In the genomic region with DNA sequence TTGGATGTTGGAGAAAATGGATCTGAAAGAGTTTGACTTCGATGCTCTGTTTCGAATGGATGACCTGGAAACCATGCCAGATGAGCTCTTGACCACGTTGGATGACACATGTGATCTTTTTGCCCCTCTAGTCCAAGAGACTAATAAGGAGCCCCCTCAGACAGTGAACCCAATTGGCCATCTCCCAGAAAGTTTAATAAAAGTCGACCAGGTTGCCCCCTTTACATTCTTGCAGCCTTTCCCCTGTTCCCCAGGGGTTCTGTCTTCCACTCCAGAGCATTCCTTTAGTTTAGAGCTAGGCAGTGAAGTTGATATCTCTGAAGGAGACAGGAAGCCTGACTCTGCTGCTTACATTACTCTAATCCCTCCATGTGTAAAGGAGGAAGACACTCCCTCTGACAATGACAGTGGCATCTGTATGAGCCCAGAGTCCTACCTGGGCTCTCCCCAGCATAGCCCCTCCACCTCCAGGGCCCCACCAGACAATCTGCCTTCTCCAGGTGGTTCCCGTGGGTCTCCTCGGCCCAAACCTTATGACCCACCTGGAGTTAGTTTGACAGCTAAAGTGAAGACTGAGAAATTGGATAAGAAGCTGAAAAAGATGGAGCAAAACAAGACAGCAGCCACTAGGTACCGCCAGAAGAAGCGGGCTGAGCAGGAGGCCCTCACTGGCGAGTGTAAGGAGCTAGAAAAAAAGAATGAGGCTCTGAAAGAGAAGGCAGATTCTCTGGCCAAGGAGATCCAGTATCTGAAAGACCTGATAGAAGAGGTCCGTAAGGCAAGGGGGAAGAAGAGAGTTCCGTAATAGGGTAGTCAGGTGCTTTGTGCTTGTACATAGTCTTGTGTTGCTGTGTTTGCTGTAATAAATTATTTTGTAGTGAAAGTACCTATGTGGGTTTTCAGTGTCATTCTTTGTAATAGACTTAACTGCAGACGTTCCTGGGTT, we compare ENCODE assay signal across 8 mouse cellular contexts. TPM values are rescaled to one million over a fixed set of nuclear protein-coding genes. Genes with fewer than 3 reads are reported as not detected.
A peak's percentile ranks its signal among the peaks of the same experiment; 100 is the strongest.
DNase-seq lines count a peak whose midpoint lies in the region; ATAC-seq lines count a peak whose summit lies in the region.

No protein-coding gene starts in this region.

- intact Hi-C loops in left cerebral cortex, postnatal 14 days (cut with DNase I): no loop called here

- H3K4me2 ChIP-seq in neural tube, embryonic 11.5 days (ENCODE audit: low read depth): peak overlapping the region; percentile 90
- peak overlapping the region; percentile 83 for H3K4me2 ChIP-seq in limb, embryonic 12.5 days
- peak overlapping the region; percentile 84 for H3K4me2 ChIP-seq in stomach, embryonic 15.5 days

- peaks cover 15% of the 10 kb centered on the region for H3K4me1 ChIP-seq in neural tube, embryonic 11.5 days (ENCODE audit: control insufficient read depth, insufficient read depth, low read length)
- peaks cover 51% of the 10 kb centered on the region for H3K4me1 ChIP-seq in limb, embryonic 12.5 days (replicated peaks)
- H3K4me1 ChIP-seq in stomach, embryonic 15.5 days: peaks cover 32% of the 10 kb centered on the region

- DNase-seq in CD4-positive, CD25-positive, alpha-beta regulatory T cell, adult 2 months (ENCODE audit: low read depth, low spot score): peak; percentile 33
- no peak for DNase-seq in neural tube, embryonic 11.5 days (ENCODE audit: low spot score)
- no peak for DNase-seq in neural tube, embryonic 10.5 days (ENCODE audit: extremely low spot score, low spot score)
- DNase-seq in left cerebral cortex, postnatal 14 days (ENCODE audit: low spot score in 2 of 2): no peak
- no peak for DNase-seq in layer of hippocampus, postnatal 36 days

- no peaks in the 10 kb centered on the region for H3K27me3 ChIP-seq in neural tube, embryonic 11.5 days (ENCODE audit: control insufficient read depth, insufficient read depth, low read length)
- no peaks in the 10 kb centered on the region for H3K27me3 ChIP-seq in limb, embryonic 12.5 days
- H3K27me3 ChIP-seq in stomach, embryonic 15.5 days (replicated peaks): no peaks in the 10 kb centered on the region

- 71% methylated on average over 12 of the region's 12 CpGs for WGBS in neural tube, embryonic 11.5 days
- 72% methylated on average over 12 of the region's 12 CpGs for WGBS in limb, embryonic 12.5 days
- 48% methylated on average over 12 of the region's 12 CpGs for WGBS in stomach, embryonic 15.5 days

- peak overlapping the region; percentile 100 for H3K4me3 ChIP-seq in neural tube, embryonic 11.5 days (ENCODE audit: low read depth, low read length)
- H3K4me3 ChIP-seq in limb, embryonic 12.5 days (replicated peaks): peak overlapping the region; percentile 100
- H3K4me3 ChIP-seq in stomach, embryonic 15.5 days (replicated peaks): peak overlapping the region; percentile 97

- H3K9ac ChIP-seq in neural tube, embryonic 11.5 days (ENCODE audit: low read length): peak overlapping the region; percentile 100
- H3K9ac ChIP-seq in limb, embryonic 12.5 days (replicated peaks): peak overlapping the region; percentile 100
- peak overlapping the region; percentile 100 for H3K9ac ChIP-seq in stomach, embryonic 15.5 days

- H3K9me3 ChIP-seq in neural tube, embryonic 11.5 days (ENCODE audit: control insufficient read depth, low read length): no peaks in the 10 kb centered on the region
- no peaks in the 10 kb centered on the region for H3K9me3 ChIP-seq in limb, embryonic 12.5 days
- H3K9me3 ChIP-seq in stomach, embryonic 15.5 days: no peaks in the 10 kb centered on the region

- ATAC-seq in CD4-positive, CD25-positive, alpha-beta regulatory T cell, adult 4 months: no peak
- no peak for ATAC-seq in neural tube, embryonic 11.5 days (ENCODE audit: insufficient read depth, low FRiP score, low TSS enrichment)
- ATAC-seq in limb, embryonic 12.5 days (ENCODE audit: insufficient number of reproducible peaks, insufficient read depth, low FRiP score, low TSS enrichment, low read depth): no peak
- no peak for ATAC-seq in stomach, embryonic 15.5 days (ENCODE audit: insufficient read depth, low FRiP score, low read depth)

- H3K36me3 ChIP-seq in neural tube, embryonic 11.5 days (ENCODE audit: control insufficient read depth, insufficient read depth, low read length): peaks cover 11% of the 10 kb centered on the region
- H3K36me3 ChIP-seq in limb, embryonic 12.5 days: peaks cover 51% of the 10 kb centered on the region
- peaks cover 23% of the 10 kb centered on the region for H3K36me3 ChIP-seq in stomach, embryonic 15.5 days

- H3K27ac ChIP-seq in neural tube, embryonic 11.5 days (ENCODE audit: low read depth, low read length): peak overlapping the region; percentile 98; the same call in 1 of the 2 replicates
- peak overlapping the region; percentile 98 for H3K27ac ChIP-seq in limb, embryonic 12.5 days
- H3K27ac ChIP-seq in stomach, embryonic 15.5 days: peak overlapping the region; percentile 97

RNA-seq across cellular contexts. Expression of a gene that starts 1.9 kb away (rescaled TPM):
- polyA plus RNA-seq in CD4-positive, CD25-positive, alpha-beta regulatory T cell, adult 4 months (2017; shearing (Covaris generic)): 10 to 100 TPM; 80.4 to 96.5 TPM
- 127 and 134 TPM in 2 replicates for polyA plus RNA-seq in neural tube, embryonic 11.5 days (2014; fragmentation: Nextera tagmentation; extraction: Ambion mirVana)
- polyA plus RNA-seq in limb, embryonic 12.5 days (2016; fragmentation: Nextera tagmentation; extraction: Ambion mirVana): 112 TPM in 2 replicates
- 132 and 133 TPM in 2 replicates for polyA plus RNA-seq in stomach, embryonic 15.5 days (2015; fragmentation: Nextera tagmentation; extraction: Ambion mirVana)
- total RNA-seq in left cerebral cortex, postnatal 14 days (2021): 10 to 100 TPM; 93.4 TPM
- 10 to 100 TPM; 94.7 to 95.9 TPM for total RNA-seq in layer of hippocampus, postnatal 36 days (2021)

RNA-seq across cellular contexts. Expression of a gene that starts 7.2 kb away (rescaled TPM):
- 10 to 100 TPM; 18.3 to 21.5 TPM for polyA plus RNA-seq in CD4-positive, CD25-positive, alpha-beta regulatory T cell, adult 4 months (2017; shearing (Covaris generic))
- 70.3 and 76.9 TPM in 2 replicates for polyA plus RNA-seq in neural tube, embryonic 11.5 days (2014; fragmentation: Nextera tagmentation; extraction: Ambion mirVana)
- polyA plus RNA-seq in limb, embryonic 12.5 days (2016; fragmentation: Nextera tagmentation; extraction: Ambion mirVana): 65.0 and 70.1 TPM in 2 replicates
- polyA plus RNA-seq in stomach, embryonic 15.5 days (2015; fragmentation: Nextera tagmentation; extraction: Ambion mirVana): 50.2 and 55.3 TPM in 2 replicates
- total RNA-seq in left cerebral cortex, postnatal 14 days (2021): 10 to 100 TPM; 41.9 to 42.6 TPM
- 10 to 100 TPM; 35.8 to 37.5 TPM for total RNA-seq in layer of hippocampus, postnatal 36 days (2021)

RNA-seq across cellular contexts. Expression of a gene that starts 21.3 kb away (rescaled TPM):
- polyA plus RNA-seq in CD4-positive, CD25-positive, alpha-beta regulatory T cell, adult 4 months (2017; shearing (Covaris generic)): 10 to 100 TPM in 1 of 2 experiments, not detected in 1; 14.2 TPM
- not detected in 2 replicates for polyA plus RNA-seq in neural tube, embryonic 11.5 days (2014; fragmentation: Nextera tagmentation; extraction: Ambion mirVana)
- polyA plus RNA-seq in limb, embryonic 12.5 days (2016; fragmentation: Nextera tagmentation; extraction: Ambion mirVana): 7.0 TPM in 1 of 2 replicates, not detected in the other
- polyA plus RNA-seq in stomach, embryonic 15.5 days (2015; fragmentation: Nextera tagmentation; extraction: Ambion mirVana): not detected in 2 replicates
- total RNA-seq in left cerebral cortex, postnatal 14 days (2021): 10 to 100 TPM; 18.7 to 25.4 TPM
- 10 to 100 TPM; 12.5 to 21.9 TPM for total RNA-seq in layer of hippocampus, postnatal 36 days (2021)

RNA-seq across cellular contexts. Expression of a gene that starts 23.1 kb away (rescaled TPM):
- polyA plus RNA-seq in CD4-positive, CD25-positive, alpha-beta regulatory T cell, adult 4 months (2017; shearing (Covaris generic)): 10 to 100 TPM; 33.6 to 42.7 TPM
- polyA plus RNA-seq in neural tube, embryonic 11.5 days (2014; fragmentation: Nextera tagmentation; extraction: Ambion mirVana): 41.8 and 47.3 TPM in 2 replicates
- polyA plus RNA-seq in limb, embryonic 12.5 days (2016; fragmentation: Nextera tagmentation; extraction: Ambion mirVana): 38.0 and 41.6 TPM in 2 replicates
- polyA plus RNA-seq in stomach, embryonic 15.5 days (2015; fragmentation: Nextera tagmentation; extraction: Ambion mirVana): 28.2 and 32.1 TPM in 2 replicates
- total RNA-seq in left cerebral cortex, postnatal 14 days (2021): 10 to 100 TPM; 30.7 to 31.4 TPM
- 10 to 100 TPM; 30.8 to 32.4 TPM for total RNA-seq in layer of hippocampus, postnatal 36 days (2021)

RNA-seq across cellular contexts. Expression of a gene that starts 30.1 kb away (rescaled TPM):
- not detected for polyA plus RNA-seq in CD4-positive, CD25-positive, alpha-beta regulatory T cell, adult 4 months (2017; shearing (Covaris generic))
- polyA plus RNA-seq in neural tube, embryonic 11.5 days (2014; fragmentation: Nextera tagmentation; extraction: Ambion mirVana): 0.05 and 0.09 TPM in 2 replicates
- not detected in 2 replicates for polyA plus RNA-seq in limb, embryonic 12.5 days (2016; fragmentation: Nextera tagmentation; extraction: Ambion mirVana)
- polyA plus RNA-seq in stomach, embryonic 15.5 days (2015; fragmentation: Nextera tagmentation; extraction: Ambion mirVana): 0.03 TPM in 2 replicates
- 100 to 1,000 TPM in 1 of 2 experiments, 10 to 100 TPM in 1; 85.0 to 100 TPM for total RNA-seq in left cerebral cortex, postnatal 14 days (2021)
- total RNA-seq in layer of hippocampus, postnatal 36 days (2021): 10 to 100 TPM; 43.0 to 43.8 TPM
